Mouse (Mus musculus): Measurements from ENCODE around the gene Pik3c2b.
"Not testable (repeated sequence)": the region's sequence is repeated elsewhere in the genome, so short reads cannot be mapped to it uniquely, and the experiment has no call there.

The Pik3c2b gene

DNA sequence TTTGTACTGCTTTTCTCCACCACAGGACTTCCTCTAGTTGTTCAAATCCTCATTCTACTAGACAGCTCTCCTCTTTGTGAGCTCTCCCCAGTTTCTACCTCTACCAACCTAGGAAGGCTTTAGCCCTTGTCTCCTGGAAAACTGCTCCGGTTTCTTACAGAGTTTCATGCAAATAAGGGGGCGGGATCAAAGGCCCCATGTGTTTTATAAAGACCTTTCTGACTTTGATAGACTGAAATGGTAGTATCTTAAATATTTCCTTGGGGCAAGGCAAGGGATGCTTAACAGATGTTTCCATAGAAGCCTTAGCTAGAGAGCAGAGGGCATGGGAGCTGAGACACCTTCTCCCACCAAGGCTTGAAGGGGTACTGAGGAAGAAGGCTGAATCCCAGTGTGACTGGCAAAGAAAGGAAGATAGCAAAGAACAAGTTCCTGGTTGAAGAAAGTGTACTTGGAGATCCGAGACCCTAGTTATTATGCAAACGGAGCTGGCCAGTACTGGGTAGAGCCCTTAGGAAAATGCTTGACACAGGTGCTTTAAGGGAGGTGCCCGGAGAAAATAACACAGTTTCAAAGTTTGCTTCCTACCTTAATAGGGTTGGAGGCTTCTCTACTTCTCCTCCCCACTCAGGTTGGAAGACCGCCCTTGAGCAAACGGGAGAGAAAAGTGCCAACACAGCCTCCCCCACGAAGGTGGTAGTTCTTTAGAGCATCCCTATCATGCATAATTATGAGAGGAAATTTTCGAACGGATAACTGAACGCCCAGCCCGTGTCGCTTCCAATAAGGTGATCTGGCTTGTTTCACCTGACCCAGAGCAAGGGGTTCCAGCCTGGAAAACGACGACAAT, at the start of gene Pik3c2b:
Gene Pik3c2b (plus strand): TSS at position 657 of the 850 bp plus-strand sequence.
- DNase-seq (ENCODE audit: extremely low spot score, low spot score), result no peak

DNA sequence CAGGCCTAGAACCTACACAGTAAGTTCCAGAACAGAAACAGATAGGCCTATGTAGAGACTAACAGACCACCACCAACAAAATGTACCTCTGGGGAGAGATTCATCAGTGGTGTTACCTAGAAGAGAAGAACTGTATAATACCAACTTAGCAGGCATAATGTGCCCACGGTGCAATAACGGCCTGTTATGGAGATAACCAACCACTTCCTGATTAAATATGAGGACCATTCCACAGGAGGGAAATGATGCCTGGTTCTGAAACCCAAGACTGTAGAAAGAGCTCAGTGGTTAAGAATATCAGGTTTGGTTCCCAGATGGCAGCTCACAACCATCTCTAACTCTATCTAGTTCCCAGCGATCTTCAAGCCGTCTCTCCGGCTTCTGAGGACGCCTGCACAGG, 45.1 kb upstream of the Pik3c2b start:
- DNase-seq (ENCODE audit: extremely low spot score, low spot score), result no peak

DNA sequence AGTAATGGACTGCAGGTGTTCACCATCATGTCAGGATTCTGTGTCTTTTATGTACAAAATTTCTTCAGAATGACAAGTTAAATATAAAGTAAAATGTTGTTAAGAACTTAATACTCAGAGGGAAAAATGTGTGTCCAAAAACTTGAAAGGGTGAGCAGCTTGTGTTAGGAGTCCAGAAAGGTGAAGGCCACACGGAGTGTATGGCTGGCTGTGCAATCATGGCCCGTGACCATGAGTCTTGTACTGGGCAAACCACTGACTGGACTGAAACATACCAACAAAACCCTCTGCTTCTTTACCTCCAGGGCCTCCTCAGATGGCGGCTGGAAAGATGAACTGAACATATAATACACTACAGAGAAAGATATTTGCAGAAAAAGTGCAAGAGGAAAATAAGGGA, 38.9 kb upstream of the Pik3c2b start:
- no peak for DNase-seq (ENCODE audit: extremely low spot score, low spot score)

- no peak for DNase-seq (ENCODE audit: extremely low spot score, low spot score)
Observed at GRCm38 (mm10) chr1:133011955-133012841, 33.3 kb upstream of the Pik3c2b start.

GRCm38 (mm10) chr1:133013331-133013730, 32.1 kb upstream of the Pik3c2b start:
- DNase-seq (ENCODE audit: extremely low spot score, low spot score), result no peak

DNA sequence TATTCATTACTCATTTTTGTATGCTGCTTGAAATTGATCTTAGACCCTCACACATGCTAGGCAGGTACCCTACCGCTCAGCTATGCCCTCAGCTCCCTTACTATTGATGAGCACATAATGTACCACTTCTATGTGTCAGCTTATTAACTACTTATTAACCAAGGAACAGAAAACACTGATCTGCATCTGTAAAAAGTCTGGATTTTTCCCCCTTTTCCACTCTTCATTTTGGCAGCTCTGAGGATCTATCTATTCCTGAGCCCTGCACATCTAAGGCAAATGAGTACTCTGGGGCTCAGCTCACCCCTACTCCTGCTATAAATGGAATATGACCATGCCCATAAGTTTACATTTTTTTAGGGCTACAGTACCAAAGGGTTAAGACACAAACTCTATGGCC, 31.3 kb upstream of the Pik3c2b start:
- DNase-seq (ENCODE audit: extremely low spot score, low spot score), result no peak

GRCm38 (mm10) chr1:133016775-133017428, 28.6 kb upstream of the Pik3c2b start:
- no peak for DNase-seq (ENCODE audit: extremely low spot score, low spot score)

DNA sequence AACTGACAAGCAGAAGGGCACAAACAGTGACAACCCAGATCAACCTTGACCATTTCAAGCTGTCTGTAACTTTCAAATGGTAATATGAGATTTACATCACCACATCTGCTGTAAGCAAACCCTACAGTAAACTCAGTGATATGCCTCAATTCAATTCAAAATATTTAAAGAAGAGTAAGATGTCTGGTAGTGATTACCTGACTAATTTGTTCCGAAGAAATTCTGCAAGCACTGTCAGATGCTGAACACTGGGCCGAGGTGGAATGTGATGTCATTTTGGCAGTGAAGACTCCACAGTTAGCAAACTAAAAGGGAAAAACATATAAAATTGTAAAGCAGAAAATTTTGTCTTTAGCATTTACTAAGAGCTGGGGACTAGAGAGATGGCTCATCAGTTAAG, 26.9 kb upstream of the Pik3c2b start:
- no peak for DNase-seq (ENCODE audit: extremely low spot score, low spot score)

DNA sequence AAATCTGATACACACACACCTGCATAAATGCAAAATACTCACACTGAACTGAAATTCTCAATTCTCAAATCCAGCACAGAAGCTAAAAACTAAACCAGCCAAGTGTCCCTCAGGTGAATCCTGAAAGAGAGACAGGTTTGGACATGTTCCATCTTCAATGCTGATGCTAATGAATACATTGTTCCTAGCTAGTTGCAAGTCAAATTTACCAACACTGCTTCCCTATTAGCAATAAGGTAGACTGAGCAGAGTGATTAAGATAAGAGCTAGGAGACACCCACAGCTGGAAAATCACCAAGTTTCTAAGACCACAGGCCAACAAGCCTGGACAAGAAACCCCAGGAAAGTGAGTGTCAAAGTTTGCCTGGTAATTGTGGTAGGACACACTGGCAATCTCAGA, 26.2 kb upstream of the Pik3c2b start:
- no peak for DNase-seq (ENCODE audit: extremely low spot score, low spot score)

GRCm38 (mm10) chr1:133020137-133020894, 25.2 kb upstream of the Pik3c2b start:
- no peak for DNase-seq (ENCODE audit: extremely low spot score, low spot score)

DNA sequence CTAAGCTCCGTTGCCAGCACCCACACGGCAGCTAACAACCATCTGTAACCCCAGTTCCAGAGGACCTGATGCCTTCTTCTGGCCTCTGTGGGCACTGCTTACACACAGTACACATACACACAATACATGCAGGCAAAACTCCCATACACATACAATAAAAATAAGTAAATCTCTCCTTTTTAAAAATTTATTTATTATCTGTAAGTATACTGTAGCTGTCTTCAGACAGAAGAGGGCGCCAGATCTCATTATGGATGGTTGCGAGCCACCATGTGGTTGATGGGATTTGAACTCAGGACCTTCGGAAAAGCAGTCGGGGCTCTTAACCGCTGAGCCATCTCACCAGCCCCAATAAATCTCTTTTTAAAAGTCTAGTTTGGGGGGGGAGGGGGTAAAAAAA, 24.1 kb upstream of the Pik3c2b start:
- DNase-seq (ENCODE audit: extremely low spot score, low spot score), result no peak

GRCm38 (mm10) chr1:133021971-133022370, 23.5 kb upstream of the Pik3c2b start:
- not testable (repeated sequence) for DNase-seq (ENCODE audit: extremely low spot score, low spot score)

DNA sequence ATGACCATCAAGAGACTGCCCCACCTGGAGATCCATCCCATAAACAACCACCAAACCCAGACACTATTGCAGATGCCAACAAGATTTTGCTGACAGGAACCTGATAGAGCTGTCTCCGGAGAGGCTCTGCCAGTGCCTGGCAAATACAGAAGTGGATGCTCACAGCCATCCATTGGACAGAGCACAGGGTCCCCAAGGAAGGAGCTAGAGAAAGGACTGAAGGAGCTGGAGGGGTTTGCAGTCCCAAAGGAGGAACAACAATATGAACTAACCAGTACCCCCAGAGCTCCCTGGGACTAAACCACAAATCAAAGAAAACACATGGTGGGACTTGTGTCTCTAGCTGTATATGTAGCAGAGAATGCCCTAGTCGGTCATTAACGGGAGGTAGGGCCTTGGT, 21.7 kb upstream of the Pik3c2b start:
- not testable (repeated sequence) for DNase-seq (ENCODE audit: extremely low spot score, low spot score)

- DNase-seq (ENCODE audit: extremely low spot score, low spot score), result no peak
Observed at GRCm38 (mm10) chr1:133024426-133024825, 21.0 kb upstream of the Pik3c2b start.

DNA sequence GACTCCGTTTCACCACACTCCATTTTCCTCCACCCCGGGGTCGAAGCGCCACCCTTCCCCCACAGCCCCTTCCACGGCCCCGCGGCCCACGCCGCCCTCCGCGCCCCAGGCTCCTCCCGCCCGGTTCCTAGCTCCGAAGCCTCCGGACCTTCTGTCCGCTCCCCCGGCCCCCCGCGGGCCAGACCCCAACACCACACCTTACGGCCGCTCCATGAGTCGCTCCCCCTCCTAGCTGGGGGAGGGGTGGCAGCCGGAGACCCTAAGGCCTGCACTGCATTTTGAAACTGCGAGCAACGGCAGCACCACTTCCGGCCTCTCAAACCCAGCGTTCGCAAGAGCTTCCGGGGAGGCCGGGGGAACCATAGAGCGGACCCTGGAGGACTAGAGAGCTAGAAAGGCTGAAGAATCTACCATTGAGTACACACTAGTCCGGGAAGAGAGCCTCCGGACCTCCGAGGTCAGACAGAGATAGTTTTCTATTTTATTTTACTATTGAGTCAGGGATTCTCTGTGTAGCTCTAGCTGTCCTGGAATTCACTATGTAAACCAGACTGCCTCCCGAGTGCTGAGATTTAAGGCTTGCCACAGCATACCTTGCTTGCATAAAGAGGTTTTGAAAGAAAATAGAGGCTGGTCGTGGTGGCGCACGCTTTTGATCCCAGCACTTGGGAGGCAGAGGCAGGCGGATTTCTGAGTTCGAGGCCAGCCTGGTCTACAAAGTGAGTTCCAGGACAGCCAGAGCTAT, 20.2 kb upstream of the Pik3c2b start:
- peak; percentile 94 for DNase-seq (ENCODE audit: extremely low spot score, low spot score)

GRCm38 (mm10) chr1:133025796-133026190, 19.7 kb upstream of the Pik3c2b start:
- DNase-seq (ENCODE audit: extremely low spot score, low spot score), result not testable (repeated sequence)

DNA sequence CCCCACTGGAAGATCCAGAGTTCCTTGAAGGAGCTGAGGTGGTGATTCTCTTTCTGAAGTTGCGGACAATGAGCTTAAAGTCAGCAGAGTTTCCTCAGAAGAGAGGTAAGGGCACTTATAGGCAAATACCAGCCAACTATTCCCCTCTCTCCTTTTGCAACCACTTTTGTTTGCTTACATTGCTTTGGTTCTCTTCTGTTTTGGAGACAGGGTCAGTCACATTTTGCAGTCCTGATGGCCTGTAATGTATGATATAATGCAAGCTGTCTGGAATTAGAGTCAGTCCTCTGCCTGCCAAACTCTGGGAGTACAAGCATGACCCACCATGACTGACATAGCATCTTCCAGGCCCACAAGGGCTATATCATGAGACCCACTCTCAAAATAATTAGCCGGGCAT, 18.3 kb upstream of the Pik3c2b start:
- DNase-seq (ENCODE audit: extremely low spot score, low spot score), result no peak

- DNase-seq (ENCODE audit: extremely low spot score, low spot score), result no peak
Observed at GRCm38 (mm10) chr1:133027980-133028379, 17.5 kb upstream of the Pik3c2b start.

GRCm38 (mm10) chr1:133029744-133030143, 15.7 kb upstream of the Pik3c2b start:
- DNase-seq (ENCODE audit: extremely low spot score, low spot score), result no peak

DNA sequence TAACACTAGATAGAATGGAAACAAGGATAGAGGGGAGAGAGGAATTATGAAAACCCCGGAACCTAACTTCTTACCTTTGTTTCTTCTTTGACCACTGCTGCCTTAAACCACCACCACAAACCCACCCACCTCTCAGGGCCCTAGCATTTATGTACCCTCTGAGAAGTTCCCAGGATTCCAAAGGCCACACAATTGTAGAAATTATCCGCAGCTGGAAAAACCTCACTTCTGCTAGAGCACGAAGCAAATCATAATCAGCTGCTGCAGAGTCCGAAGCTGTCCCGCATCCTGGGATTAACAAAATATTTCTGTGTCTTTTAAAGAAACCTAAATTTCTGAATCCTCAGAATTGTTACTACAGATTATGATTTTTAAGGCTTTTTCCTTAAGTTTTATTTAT, 15.0 kb upstream of the Pik3c2b start, which contains the start of gene Mdm4:
Gene Mdm4 (minus strand): TSS at position 101 of the 400 bp plus-strand sequence.
- no peak for DNase-seq (ENCODE audit: extremely low spot score, low spot score)

Measured in neural tube, embryonic 10.5 days (tissue).